Mouse (Mus musculus) ES-Bruce4 (cell line): ENCODE data around the gene Zfp398. TPM values are rescaled to one million over a fixed set of nuclear protein-coding genes. Genes with fewer than 3 reads are reported as not detected.

Experiments used
- H3K27ac ChIP-seq: 2 replicates; pipeline ENCODE4 v1.5.1; 2012; ENCODE audit warnings: low read length, inconsistent platforms; ENCODE audit not compliant: insufficient read depth
- H3K27me3 ChIP-seq: 2 replicates; pipeline ENCODE4 v1.6.1; 2012; ENCODE audit warnings: mild to moderate bottlenecking, low read length, inconsistent platforms; ENCODE audit not compliant: control insufficient read depth, poor library complexity, insufficient read depth, severe bottlenecking
- H3K36me3 ChIP-seq: 2 replicates; pipeline ENCODE4 v1.6.1; 2012; ENCODE audit warnings: inconsistent platforms, mild to moderate bottlenecking, low read length, moderate library complexity; ENCODE audit not compliant: control insufficient read depth, poor library complexity, insufficient read depth, severe bottlenecking
- H3K4me1 ChIP-seq: one replicate; pipeline ENCODE4 v1.8.1; 2011; ENCODE audit warnings: low read length; ENCODE audit not compliant: control insufficient read depth, insufficient read depth
- H3K4me3 ChIP-seq: 2 replicates; pipeline ENCODE4 v1.5.1; 2011; ENCODE audit warnings: low read depth, mild to moderate bottlenecking, low read length
- H3K9ac ChIP-seq: 2 replicates; pipeline ENCODE4 v1.6.1; 2012; ENCODE audit warnings: low read depth, mild to moderate bottlenecking, inconsistent platforms; ENCODE audit not compliant: poor library complexity, severe bottlenecking
- H3K9me3 ChIP-seq: replicated peaks from 2 replicates; pipeline ENCODE4 v1.6.1; 2012; ENCODE audit warnings: mild to moderate bottlenecking, low read length, inconsistent platforms; ENCODE audit not compliant: control insufficient read depth, poor library complexity, insufficient read depth, severe bottlenecking
- CTCF ChIP-seq: IDR thresholded peaks from one replicate; pipeline ENCODE4 v1.8.1; 2011; ENCODE audit warnings: low read depth, low read length
- EP300 ChIP-seq: IDR thresholded peaks from 2 replicates; pipeline ENCODE4 v1.6.1; 2011; ENCODE audit warnings: low read depth, low read length; ENCODE audit not compliant: insufficient read depth
- POLR2A ChIP-seq: IDR thresholded peaks from one replicate; pipeline ENCODE4 v1.8.1; 2011; ENCODE audit warnings: low read length; ENCODE audit not compliant: insufficient read depth
- polyA plus RNA-seq: library from polyadenylated mRNA; stranded (reverse); fragments of >200 nt; gene quantifications from 2 replicates; pipeline ENCODE4 v1.2.4, GENCODE M21; 2011; ENCODE audit warnings: low read depth; ENCODE audit not compliant: missing spikeins, insufficient read depth, insufficient read length

Gene Zfp398
- polyA plus RNA-seq, 1 experiment, result 3.0 TPM

DNA sequence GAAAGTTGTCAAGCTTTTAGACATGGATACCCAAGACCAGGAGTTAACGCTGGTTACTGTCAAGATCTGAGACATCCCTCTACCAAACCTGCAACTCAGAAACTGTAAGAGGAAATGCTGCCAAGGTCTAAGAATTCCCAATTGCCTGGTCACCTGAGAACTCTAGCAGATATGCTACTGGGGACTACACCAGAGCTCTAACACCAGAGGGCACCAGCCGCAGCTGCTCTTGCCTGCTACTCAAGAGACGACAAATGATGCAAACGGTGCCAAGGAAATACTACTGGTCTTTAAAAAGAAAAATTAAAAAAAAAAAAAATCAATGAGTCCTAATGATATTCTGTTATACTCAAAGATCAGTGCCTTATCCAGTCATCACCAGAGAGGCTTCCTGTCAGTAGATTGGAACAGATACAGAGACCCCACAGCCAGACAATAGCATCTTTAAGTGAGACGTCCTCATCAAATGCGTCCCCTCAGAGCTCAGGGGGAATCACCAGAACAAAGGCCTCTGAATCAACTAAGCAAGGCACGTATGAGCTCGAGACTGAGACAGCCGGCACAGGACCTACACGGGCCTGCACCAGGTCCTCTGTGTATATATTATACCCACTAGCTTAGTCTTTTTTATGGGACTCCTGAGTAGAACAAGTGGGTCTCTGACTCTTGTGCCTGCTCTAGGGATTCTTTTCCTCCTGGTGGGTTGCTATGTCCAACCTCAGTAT is 41.2 kb upstream of the Zfp398 start:
- H3K9ac ChIP-seq, result no peak overlapping the region
- H3K4me1 ChIP-seq, result no peaks in the 10 kb centered on the region
- H3K4me3 ChIP-seq, result no peak overlapping the region
- H3K9me3 ChIP-seq, result no peaks in the 10 kb centered on the region
- TF ChIP-seq CTCF (peak; percentile 55), EP300 (no peak), POLR2A (no peak)
- H3K27me3 ChIP-seq, result no peaks in the 10 kb centered on the region
- H3K36me3 ChIP-seq, result peaks cover 33% of the 10 kb centered on the region
- no peak overlapping the region for H3K27ac ChIP-seq

DNA sequence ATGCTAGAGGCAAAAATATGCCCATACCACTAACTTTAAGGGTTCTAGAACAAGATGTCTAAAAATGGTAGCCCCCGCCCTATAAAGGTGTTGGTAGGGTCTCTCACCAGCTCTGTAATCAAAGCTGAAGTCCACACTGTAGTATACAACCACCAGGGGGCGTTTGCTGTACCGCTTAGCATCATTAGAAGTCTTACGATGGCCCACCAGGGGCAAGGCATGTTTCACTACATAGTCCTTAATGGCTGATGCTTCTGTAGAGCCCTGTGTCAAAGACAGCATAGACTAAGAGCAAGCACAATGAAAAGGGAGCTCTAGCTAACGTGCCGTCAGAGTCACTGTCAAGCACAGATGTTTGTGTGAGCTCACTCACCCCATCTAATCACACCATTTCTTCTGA is 36.4 kb upstream of the Zfp398 start:
- Histone ChIP-seq H3K9me3 (no peaks in the 10 kb centered on the region), H3K9ac (no peak overlapping the region), H3K27ac (no peak overlapping the region), H3K27me3 (no peaks in the 10 kb centered on the region), H3K4me3 (no peak overlapping the region), H3K36me3 (peaks cover 66% of the 10 kb centered on the region), H3K4me1 (no peaks in the 10 kb centered on the region)
- TF ChIP-seq EP300 (no peak), POLR2A (no peak), CTCF (peak; percentile 31)

DNA sequence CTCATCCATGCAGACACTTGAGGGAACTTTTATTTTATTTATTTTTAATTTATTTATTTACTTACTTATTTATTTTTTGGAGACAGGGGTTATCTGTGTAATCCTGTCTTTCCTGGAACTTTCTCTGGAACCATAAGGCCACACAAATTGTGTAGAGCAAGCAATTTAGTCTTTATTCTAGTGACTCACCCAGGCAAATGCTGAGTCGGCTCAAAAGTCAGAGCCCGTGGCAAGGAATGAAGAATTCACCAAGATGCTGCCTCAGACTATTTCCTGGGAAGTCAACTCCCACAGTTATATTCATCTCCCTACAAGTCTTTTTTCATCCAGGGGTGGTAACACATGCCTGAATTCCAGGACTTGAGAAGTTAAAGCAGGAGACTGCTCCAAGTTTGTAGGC is 29.9 kb upstream of the Zfp398 start:
- Histone ChIP-seq H3K36me3 (peaks cover 59% of the 10 kb centered on the region), H3K4me3 (no peak overlapping the region), H3K4me1 (peaks cover 1% of the 10 kb centered on the region), H3K9ac (no peak overlapping the region), H3K27ac (no peak overlapping the region), H3K27me3 (no peaks in the 10 kb centered on the region), H3K9me3 (no peaks in the 10 kb centered on the region)
- no peak for TF ChIP-seq EP300
- no peak for TF ChIP-seq CTCF
- no peak for TF ChIP-seq POLR2A

- Histone ChIP-seq H3K27ac (no peak overlapping the region), H3K4me3 (no peak overlapping the region), H3K27me3 (no peaks in the 10 kb centered on the region), H3K9ac (no peak overlapping the region), H3K9me3 (no peaks in the 10 kb centered on the region), H3K36me3 (peaks cover 49% of the 10 kb centered on the region), H3K4me1 (peaks cover 1% of the 10 kb centered on the region)
- TF ChIP-seq EP300 (no peak), POLR2A (no peak), CTCF (no peak)
These were observed 28.0 kb upstream of the Zfp398 start for GRCm38 (mm10) chr6:47807419-47807818.

DNA sequence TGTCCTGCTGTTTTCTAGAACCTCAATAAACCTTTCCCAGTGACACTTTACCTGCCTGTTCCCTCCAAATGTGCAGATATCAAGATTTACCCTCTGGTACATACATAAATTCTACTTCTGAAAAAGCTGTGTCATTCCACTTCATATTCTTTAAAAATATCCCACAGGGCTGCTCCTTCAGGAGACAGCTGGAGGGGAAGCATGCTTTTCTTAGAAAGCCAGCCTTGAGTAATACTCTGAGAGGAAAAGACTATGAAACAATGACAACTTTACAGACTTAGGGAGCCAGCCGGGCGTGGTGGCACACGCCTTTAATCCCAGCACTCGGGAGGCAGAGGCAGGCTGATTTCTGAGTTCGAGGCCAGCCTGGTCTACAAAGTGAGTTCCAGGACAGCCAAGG is 26.9 kb upstream of the Zfp398 start:
- Histone ChIP-seq H3K36me3 (peaks cover 40% of the 10 kb centered on the region), H3K9me3 (no peaks in the 10 kb centered on the region), H3K27me3 (no peaks in the 10 kb centered on the region), H3K27ac (no peak overlapping the region), H3K4me3 (no peak overlapping the region), H3K9ac (no peak overlapping the region), H3K4me1 (peaks cover 1% of the 10 kb centered on the region)
- TF ChIP-seq POLR2A (no peak), CTCF (no peak), EP300 (no peak)

- Histone ChIP-seq H3K36me3 (peaks cover 35% of the 10 kb centered on the region), H3K4me3 (no peak overlapping the region), H3K4me1 (peaks cover 1% of the 10 kb centered on the region), H3K9me3 (no peaks in the 10 kb centered on the region), H3K9ac (no peak overlapping the region), H3K27me3 (no peaks in the 10 kb centered on the region), H3K27ac (no peak overlapping the region)
- no peak for TF ChIP-seq POLR2A
- TF ChIP-seq EP300, result no peak
- no peak for TF ChIP-seq CTCF
These were observed 26.4 kb upstream of the Zfp398 start for GRCm38 (mm10) chr6:47809053-47809452.
